Mouse (Mus musculus): ENCODE measurements around the gene Rbm8a2.

Gene Rbm8a2

DNA sequence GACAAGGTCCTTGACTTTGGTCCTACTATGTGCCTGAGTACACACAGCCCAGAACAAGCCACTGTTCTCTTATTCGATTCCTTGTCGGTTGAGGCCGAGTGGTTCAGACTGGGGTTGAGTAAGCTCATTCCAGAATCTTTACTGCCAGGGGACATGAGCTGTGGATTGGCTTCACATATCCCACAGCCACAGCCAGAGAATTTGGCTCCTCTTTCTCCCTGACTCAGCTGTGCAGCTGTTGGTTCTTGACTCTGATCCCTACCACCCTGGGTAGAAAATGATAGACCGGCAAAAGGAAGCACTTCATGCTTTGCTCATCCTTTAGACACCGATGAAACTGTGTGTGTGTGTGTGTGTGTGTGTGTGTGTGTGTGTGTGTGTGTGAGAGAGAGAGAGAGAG lies 47.5 kb downstream of the Rbm8a2 start:
- DNase-seq (ENCODE audit: low spot score): no peak

All from urinary bladder, postnatal 14 days (tissue).